Mouse (Mus musculus) left cerebral cortex, postnatal 10 days (tissue): ENCODE measurements around the gene Col23a1. TPM values are rescaled to one million over a fixed set of nuclear protein-coding genes. Genes with fewer than 3 reads are reported as not detected.
A peak's percentile ranks its signal among the peaks of the same experiment; 100 is the strongest.

Experiments
- DNase-seq, 2 experiments: peaks; one replicate each; pipeline ENCODE4 v3.0.0; 2021 to 2022; ENCODE audit warnings: low spot score in 2 of 2, mixed read lengths in 1 of 2; ENCODE audit errors: extremely low spot score in 1 of 2
- intact Hi-C: fragments of 180-260 bp; cut with DNase I; formaldehyde crosslinking; loops from one replicate; pipeline ENCODE4 v1.15.1; 2025
- total RNA-seq, 2 experiments: library from RNA; stranded (reverse); gene quantifications; 2 replicates each; pipeline ENCODE4 v1.2.3; 2021

Col23a1 gene
- total RNA-seq = 10 to 100 TPM; 12.1 to 12.4 TPM

DNA sequence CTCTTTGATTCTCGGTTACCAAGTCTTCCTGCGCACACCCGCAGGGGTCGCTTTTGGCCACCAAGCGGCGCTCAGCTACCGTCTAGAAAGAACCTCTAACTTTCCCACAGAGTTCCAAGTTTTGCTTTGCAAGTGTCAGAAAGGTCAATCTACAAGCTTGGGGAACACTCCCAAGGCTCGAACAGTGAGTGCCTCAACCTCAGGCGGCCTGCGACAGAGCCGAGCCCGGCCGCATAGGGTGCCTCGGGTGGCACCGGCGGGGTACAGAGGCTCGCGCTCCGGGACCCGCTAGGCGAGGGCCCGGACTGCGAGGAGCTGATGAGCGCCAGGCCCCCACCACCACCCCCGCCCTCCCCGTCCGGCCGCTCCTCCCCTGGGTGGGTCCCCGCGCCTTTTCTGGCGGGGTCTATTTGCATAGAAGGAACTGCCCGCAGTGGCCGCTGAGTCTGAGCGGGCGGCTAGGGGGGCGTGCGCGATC lies at the start of gene Col23a1:
Col23a1 (plus strand) TSS at position 357 of the 478 bp plus-strand sequence.
- DNase-seq = peak; percentile 61 to 78

DNA sequence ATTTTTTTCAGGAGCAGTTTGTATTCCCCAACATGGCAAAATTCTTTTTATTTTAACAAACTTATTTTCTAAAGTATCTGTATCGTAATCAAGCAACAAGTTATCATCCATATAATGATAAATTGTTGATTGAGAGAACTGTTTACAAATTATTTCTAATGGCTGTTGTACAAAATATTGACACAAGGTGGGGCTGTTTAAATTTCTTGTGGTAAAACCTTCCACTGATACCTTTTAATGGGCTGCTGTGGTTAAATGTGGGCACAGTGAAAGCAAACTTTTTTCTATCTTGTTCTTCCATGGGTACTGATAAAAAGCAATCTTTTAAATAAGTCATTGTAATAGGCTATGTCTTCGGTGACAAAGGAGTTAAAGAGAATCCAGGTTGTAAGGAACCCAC lies 46.8 kb upstream of the Col23a1 start:
- no peak for DNase-seq
- intact Hi-C loops = no loop called here

More for the DNA sequence above, at the start of gene Col23a1:
- intact Hi-C loops = loop anchor here (1.0 to 10.0 kb wide), 5 partner anchors 158 to 395 kb away; partner anchors contain the start of genes 0610009B22Rik and Phykpl

DNA sequence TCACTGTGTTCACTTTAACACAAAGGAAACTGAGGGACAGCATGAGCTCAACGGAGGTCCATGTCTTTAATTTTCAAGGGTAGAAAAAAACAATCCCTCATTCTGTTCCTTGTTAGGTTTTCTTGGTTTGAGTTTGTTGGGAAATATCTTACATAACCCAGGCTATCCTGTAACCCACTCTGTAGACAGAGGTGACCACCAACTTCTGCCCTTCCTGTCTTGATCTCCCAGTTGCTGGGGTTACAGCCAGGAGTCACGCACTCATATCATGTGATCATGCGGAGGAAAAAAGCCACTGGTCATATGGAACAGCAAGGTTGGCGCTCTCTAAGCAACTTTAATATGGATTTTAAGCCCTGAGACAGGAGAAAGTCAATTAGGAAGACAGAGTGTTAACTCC lies 32.7 kb upstream of the Col23a1 start:
- intact Hi-C loops = no loop called here
- no peak for DNase-seq

DNA sequence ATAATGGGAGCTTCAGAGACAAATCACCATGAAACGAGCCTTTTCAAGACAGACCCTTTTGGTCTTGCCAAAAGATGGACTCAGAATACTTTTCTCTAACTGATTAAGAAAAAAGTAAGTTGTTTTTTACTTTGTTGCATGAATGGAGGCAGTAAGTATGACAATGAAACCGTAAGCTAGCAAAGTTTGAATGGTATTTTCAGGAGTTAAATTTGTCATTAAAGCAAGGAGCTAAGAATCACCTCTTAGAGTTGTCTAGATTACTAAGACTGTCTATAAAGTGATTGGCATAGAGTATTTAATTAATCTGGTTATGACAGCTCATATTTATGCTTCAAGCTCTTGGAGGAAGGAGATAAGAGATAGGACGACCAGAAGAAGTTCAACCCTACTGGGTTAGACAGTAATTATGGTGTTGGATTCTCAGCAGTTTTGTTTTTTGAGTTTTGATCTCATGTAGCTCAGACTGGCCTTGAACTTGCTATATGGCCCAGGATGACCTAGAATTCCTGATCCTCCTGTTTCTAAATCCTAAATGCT lies 28.0 kb upstream of the Col23a1 start, which contains the start of gene Clk4:
Clk4 (plus strand) TSS at position 51 of the 540 bp plus-strand sequence.
- no peak for DNase-seq
- intact Hi-C loops = loop anchor here (10.0 kb wide), 1 partner anchor 197 kb away; no protein-coding TSS in a partner anchor

DNA sequence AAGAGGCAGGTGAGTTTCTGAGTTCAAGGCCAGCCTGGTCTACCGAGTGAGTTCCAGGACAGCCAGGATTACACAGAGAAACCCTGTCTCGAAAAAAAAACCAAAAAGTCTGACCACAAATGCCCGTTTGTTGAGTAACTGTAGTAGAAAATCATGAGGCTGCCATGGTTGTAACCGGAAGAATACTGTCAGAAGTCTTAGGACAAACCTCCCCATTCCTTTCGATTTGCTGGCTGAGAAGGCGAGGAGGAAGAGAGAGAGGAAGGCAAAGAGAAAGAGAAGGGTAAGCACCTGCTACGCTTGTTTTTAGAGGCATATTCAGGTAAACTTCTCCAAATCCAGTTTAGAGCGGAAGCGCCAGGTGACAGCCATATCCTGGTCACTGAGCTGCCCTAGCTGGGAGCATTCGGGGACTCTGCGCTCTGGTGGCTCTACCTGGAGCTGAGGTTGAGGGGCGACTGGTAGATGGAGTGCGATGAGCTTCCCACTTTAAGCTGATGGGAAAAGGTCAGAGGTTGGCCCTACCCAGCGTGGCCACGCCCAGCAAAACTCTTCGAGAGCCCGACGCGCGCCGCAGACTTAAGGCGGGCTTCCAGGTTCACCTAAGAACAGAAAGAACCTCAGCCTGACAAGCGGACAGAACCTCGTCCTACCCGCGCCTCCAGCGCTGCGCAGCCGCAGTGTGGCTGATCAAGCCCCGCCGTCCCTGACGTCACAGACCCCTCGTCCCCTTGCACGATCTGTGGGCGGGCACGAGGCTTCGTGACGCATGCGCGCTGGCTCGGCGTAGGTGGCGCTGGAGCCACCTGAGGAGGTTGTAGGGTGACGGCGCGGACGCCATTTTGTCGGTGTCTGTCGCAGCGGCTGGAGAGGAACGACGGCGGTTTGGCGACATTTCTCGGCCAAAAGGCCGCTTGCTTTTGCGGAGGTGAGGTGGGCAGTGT lies 27.1 kb upstream of the Col23a1 start, which contains the start of gene BC049762:
BC049762 (minus strand) TSS at position 705 of the 944 bp plus-strand sequence.
- peak; percentile 98 to 99 for DNase-seq
- intact Hi-C loops = loop anchor here (10.0 kb wide), 1 partner anchor 198 kb away; no protein-coding TSS in a partner anchor

DNA sequence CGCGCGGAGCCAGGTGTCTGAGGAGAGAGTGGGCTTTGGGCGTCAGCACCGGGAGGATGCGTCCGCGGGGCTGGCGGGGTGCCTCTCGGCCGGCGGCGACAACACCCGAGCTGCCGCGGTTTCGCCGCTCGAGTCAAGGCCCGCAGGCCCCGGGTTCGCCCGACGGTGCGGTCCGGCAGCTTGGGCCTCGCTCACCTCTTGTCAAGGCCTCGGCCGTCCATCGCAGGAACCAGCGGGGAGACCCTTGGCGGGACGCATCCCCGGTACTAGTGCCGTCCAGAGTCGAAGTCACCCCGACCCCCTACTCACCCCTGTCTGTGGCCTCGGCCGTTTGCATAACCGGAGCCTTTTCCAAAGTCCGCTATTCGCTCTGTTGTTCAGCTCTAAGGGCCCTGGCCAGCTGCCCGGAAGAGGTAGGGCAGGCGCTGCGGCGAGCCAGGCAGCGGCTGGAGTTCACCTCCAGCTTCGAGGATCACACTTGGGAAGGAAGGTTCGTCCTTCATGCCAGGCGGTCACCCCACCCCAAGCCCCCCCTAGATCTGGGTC lies 26.4 kb upstream of the Col23a1 start:
- DNase-seq = peak; percentile 41 to 73
- intact Hi-C loops = loop anchor here (10.0 kb wide), 1 partner anchor 199 kb away; no protein-coding TSS in a partner anchor

DNA sequence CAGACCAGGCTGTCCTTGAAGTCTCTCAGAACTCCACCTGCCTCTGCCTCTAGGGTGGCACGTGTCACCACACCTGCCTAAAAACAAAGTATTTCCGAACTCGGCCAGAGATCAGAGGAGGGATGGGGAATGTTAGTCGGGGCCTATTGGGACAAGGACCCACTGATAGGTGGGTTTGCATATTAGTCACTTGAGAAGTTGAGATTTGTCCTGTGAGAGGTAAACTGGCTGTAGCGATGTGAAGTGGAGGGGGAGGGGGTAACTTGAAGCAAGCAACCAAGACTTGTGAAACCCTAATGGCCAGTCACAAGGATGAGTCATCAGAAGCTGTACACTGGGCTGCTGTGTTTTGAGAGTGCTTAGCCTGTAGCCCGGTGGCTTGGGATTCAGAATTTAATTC lies 25.4 kb upstream of the Col23a1 start:
- intact Hi-C loops = loop anchor here (10.0 kb wide), 1 partner anchor 200 kb away; no protein-coding TSS in a partner anchor

DNA sequence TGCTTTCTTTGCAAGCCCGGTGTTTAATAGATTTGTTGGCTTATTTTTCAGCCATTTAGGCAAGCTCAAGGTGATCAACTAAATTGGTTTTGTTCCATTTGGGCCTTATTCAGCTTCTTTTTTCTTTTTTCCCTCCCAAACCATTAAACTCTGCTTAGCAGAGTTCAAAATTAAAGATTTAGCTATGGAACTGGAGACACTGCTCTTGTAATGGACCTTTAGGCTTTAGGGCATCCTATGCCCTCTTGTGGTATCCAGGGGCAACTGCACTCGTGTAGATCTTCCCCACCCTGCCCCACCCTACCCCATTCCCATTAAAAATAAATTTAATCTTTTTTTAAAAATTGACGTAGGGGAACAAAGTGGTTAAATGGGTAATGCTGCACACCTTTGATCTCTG lies 24.4 kb upstream of the Col23a1 start:
- intact Hi-C loops = loop anchor here (5.0 to 10.0 kb wide), 2 partner anchors 201 to 323 kb away; partner anchors contain the start of gene 4933414I15Rik
- no peak for DNase-seq

More for the DNA sequence above, 25.4 kb upstream of the Col23a1 start:
- no peak for DNase-seq

DNA sequence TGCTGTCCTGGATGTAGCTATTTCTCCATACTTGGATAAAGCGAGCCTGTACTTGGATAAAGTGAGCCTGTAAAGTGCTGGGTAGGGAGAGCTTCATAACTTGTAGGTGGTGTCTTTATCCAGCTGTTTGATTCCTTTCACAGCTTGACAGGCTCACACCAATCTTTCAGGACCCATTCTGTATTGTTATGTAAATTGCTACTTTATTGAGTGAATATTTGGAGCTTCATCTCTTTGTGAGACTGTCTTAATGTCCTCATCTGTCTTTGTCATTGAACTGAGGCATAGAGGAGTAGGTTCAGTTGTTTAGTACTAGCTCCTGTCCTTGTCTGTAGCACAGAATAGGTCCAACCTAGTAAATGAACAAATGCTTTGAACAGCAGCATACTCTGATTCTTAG lies 15.3 kb upstream of the Col23a1 start:
- intact Hi-C loops = no loop called here
- DNase-seq = no peak

DNA sequence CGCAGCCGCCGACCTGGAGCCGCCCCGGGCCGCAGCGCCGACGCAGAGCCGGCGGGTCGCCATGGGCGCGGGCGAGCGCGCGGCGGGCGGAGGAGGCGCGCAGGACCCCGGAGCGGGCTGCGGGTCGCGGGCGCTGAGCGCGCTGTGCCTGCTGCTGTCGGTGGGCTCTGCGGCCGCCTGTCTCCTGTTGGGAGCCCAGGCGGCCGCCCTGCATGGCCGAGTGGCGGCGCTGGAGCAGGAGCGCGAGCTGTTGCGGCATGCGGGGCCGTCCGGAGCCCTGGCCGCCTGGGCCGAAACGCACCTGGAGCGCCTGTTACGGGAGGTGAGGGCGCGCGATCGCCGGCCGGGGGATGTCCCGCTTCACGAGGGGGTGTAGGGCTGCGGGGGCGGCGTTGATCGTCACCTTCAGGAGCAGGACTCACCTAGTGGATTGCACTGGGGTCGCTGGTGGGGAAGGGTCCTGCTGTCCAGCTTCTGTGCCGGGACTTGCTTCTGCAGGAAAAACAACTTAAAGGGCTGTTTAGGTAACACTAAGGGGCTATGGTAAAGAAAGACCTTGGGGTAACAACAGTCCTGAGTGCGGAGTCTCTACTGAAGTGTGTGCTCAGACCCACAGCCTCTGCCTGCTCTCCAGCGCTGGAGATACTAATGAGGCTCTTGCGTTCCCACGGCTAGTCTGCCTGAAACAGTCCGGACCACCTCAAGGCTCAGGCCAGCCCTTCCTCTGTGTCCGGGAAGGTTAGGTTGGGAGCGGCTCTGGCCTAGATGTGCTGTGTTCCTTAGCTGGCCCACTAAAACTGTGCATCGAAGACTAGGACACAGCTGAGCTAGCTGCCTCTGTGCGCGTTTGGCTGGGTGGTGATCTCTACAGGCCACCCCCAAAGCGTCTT lies 591 bp downstream of the Col23a1 start:
- peak; percentile 20 to 75 for DNase-seq

DNA sequence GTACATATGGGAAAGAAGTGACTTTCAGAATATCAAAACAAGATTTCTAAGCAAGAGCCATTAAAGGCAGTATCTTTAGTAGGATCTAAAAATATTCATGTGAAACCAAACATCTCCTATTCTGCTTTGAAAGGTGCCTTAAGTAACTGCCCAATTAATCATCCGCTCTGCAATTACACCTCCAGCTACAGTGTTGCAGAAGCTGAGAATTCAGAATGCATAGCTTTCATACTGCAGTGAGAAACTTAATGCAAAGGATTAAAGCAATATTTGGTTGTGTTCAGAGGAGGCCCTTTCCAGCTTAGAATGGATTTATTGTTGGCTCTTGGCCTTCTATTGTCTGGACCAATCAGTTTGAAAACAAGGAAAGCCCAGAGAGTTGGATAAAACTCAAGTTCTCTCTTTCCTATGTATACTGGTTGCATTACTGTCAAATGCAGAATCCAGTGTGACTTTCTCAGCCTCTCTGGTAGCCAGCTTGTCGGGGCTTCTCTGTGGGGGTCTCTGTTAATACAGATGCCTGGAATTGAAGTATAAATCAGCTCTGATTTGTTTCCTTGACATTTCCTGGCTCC lies 4.3 kb downstream of the Col23a1 start:
- intact Hi-C loops = loop anchor here (5.0 kb wide), 1 partner anchor 153 kb away; no protein-coding TSS in a partner anchor
- no peak for DNase-seq

More for the DNA sequence above, 591 bp downstream of the Col23a1 start:
- intact Hi-C loops = loop anchor here (5.0 kb wide), 1 partner anchor 157 kb away; no protein-coding TSS in a partner anchor

DNA sequence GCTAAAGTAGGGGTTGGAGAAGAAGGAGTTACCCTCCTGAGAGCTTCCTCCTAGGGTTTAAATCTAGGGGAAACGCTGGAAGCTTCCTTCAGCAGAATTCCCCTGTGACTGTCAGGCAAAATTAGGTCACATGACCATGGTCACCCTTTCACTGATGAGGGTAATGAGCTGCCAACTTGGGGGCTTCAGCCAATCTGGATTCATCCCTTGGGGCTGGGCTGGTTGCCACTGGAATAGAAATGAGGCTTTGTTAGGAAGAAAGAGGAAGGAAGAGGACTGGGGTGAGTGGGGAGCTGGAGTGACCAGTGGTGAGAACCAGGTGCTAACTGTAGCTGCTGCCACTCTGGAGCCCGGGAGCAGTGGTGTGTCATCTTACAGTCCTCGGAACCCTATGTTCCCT lies 6.0 kb downstream of the Col23a1 start:
- intact Hi-C loops = no loop called here

DNA sequence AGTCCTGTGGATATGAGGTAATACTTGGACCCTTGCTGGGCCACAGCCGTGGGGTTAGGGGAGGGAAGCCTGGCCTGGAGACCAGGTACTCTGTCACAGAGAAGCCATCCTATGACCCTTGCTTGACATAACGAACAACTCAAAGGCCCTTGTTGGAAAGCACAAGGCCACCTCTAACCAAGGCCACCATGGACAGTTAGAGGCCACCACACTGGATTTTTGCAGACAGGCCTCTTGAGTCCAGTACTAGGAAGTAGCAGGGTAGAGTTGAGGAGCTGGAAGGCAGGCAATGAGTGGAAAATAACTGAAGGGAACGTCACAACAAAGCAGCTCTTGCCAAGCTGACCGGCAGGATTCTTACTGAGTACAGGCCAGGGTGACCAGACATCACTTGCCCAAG lies 9.0 kb downstream of the Col23a1 start:
- intact Hi-C loops = no loop called here
- no peak for DNase-seq

More for the DNA sequence above, 6.0 kb downstream of the Col23a1 start:
- no peak for DNase-seq

DNA sequence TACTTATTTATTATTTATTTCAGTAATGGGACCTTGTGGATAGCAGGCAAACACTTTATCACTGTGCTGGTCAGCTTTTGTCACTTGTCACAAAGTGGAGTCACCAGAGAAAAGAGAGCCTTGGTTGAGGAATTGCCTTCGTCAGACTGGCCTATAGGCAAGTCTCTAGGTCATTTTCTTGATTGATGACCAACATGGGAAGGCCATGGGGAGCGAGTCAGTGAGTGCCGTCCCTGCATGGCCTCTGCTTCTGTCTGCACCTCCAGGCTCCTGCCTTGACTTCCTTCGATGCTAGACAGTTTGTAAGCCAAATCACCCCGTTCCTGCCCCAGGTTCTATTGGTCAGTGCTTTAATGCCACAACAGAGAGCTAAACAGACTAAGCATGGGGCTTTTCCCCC lies 12.7 kb downstream of the Col23a1 start:
- intact Hi-C loops = no loop called here
- no peak for DNase-seq

DNA sequence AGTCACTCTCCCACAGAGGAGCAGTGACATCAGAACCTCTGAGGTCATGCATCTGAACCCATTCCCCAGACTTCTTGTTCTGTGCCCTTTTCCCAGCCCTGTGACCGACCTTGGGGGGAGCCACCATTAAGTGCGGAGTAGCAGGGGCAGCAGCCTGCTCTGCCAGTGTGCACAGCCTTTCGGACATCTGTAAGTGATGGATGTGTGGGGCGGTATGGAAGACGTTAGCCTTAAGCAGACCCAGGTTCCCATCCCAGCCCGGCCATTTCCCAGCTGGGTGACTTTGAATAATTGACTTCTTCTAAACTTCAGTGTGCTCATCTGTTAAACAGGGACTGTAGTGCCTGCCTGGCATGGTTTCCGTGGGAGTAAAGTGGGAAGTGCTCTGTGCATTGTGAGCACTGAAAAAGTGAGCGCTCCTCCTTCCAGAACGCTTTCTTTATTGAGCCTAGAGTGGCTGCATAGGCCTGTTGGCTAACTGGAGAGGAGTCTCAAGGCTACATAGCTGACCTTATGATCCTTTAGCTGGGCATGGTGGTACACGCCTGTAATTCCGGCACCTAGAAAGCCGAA lies 14.3 kb downstream of the Col23a1 start:
- no peak for DNase-seq
- intact Hi-C loops = no loop called here

DNA sequence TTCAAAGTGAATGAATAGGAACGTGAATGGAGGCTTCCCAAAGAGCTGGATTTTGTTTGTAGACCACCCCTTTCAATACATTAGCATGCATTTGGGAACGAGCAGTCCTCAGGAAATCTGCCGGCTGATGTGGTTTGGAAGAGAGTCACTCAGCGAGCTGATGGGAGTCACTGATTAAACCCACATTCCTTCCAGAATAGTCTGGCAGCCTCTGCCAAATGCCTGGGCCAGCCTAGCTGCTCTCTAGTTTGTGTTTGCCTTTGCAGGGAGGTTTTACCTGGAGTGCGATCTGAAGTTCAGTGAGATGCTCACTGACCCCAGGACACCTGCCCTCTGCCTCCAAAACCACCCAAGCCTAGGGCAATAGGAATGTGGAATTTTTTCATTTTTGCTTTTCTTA lies 18.6 kb downstream of the Col23a1 start:
- intact Hi-C loops = no loop called here
- DNase-seq = no peak

DNA sequence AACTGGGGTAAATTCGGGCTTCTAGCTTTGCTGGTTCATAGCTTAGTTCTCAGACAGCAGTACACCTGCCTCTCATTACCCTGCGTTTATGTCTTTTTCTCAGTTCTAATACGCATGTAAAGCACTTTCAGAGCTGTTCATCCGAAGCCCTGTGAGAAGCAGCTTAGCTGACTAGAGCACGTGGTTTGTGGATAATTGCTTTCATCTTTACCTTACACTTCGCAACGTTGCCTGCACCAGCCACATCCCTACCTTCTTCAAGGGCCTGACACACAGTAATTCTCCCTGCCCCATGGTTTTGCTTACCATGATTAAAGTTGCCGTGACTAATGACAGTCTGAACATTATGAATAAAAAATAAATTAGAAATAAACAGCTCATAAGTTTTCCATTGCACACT lies 22.1 kb downstream of the Col23a1 start:
- intact Hi-C loops = no loop called here
- no peak for DNase-seq
